29 mouse cellular contexts compared by ENCODE assay signal in the genomic region with DNA sequence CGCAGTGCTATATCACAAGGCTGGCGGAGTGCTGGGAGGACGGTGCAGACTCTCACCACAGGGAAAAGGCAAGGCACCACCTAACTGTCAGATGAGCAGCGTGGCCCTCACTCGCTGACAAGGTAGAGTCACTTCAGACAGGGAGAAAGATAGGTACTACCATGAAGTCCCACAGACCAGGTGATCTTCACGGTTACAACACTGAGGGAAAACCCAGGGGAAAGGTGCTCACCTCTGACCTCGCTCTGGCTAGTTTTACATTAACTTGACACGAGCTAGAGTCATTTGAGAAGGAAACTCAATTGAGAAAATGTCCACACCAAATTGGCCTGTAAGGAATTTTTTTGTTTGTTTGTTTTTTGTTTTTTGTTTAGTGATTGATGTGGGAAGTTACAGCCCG. TPM values are rescaled to one million over a fixed set of nuclear protein-coding genes. Genes with fewer than 3 reads are reported as not detected.
DNase-seq lines count a peak whose midpoint lies in the region; ATAC-seq and TF ChIP-seq lines count a peak whose summit lies in the region.
"Had no signal": no experiment of that assay in that cellular context is flagged by ENCODE, and none has a peak within 500 bp of the region (broad histone marks: within the 10 kb centered on the region; RNA-seq: fewer than 3 reads in every experiment).

No protein-coding gene starts in this region.

- no peaks in the 10 kb centered on the region for H3K27me3 ChIP-seq in liver, embryonic 11.5 days (replicated peaks; ENCODE audit: control insufficient read depth, insufficient read depth, low read length)
- no peaks in the 10 kb centered on the region for H3K27me3 ChIP-seq in liver, embryonic 14.5 days (ENCODE audit: control insufficient read depth, insufficient read depth, low read length)
- H3K27me3 ChIP-seq in liver, embryonic 16.5 days (ENCODE audit: control insufficient read depth, insufficient read depth, low read depth, low read length) = no peaks in the 10 kb centered on the region
- H3K27me3 ChIP-seq in midbrain, embryonic 10.5 days (ENCODE audit: low read depth, poor library complexity, severe bottlenecking) = no peaks in the 10 kb centered on the region
- H3K27me3 ChIP-seq: embryonic facial prominence, embryonic 13.5 days; forebrain, embryonic 13.5 days; heart, embryonic 12.5 days; heart, embryonic 15.5 days; hindbrain, embryonic 13.5 days had no signal

- ATAC-seq in liver, embryonic 11.5 days (replicated peaks; ENCODE audit: low FRiP score) = no peak
- ATAC-seq in liver, embryonic 14.5 days (ENCODE audit: insufficient read depth) = 0 out of 2 replicates have a peak, but pooled peaks have one; percentile 33
- peak; percentile 75 for ATAC-seq in liver, embryonic 16.5 days (ENCODE audit: low read depth)
- ATAC-seq: activated CD4-positive, CD25-positive, alpha-beta regulatory T cell, adult 4 months; CD4-positive, CD25-positive, alpha-beta regulatory T cell, adult 4 months; forebrain, embryonic 13.5 days; forebrain, embryonic 16.5 days; hindbrain, embryonic 16.5 days had no signal

- peaks cover 6% of the 10 kb centered on the region for H3K36me3 ChIP-seq in liver, embryonic 11.5 days (ENCODE audit: control insufficient read depth, insufficient read depth, low read length)
- no peaks in the 10 kb centered on the region for H3K36me3 ChIP-seq in liver, embryonic 14.5 days (replicated peaks; ENCODE audit: control insufficient read depth, insufficient read depth, low read depth)
- H3K36me3 ChIP-seq in liver, embryonic 16.5 days (ENCODE audit: control insufficient read depth, insufficient read depth) = 0 out of 2 replicates have a peak, but pooled peaks cover 2% of the 10 kb centered on the region
- H3K36me3 ChIP-seq in midbrain, embryonic 10.5 days = peaks cover 96% of the 10 kb centered on the region

- no peak for TF ChIP-seq CTCF in liver, embryonic 14.5 days (IDR thresholded peaks at IDR 0.05; ENCODE audit: low read depth)

- no peak for TF ChIP-seq EP300 in liver, embryonic 14.5 days (IDR thresholded peaks at IDR 0.05; ENCODE audit: low read depth)

- no peak overlapping the region for H3K4me3 ChIP-seq in liver, embryonic 11.5 days (ENCODE audit: low read depth, low read length)
- no peak overlapping the region for H3K4me3 ChIP-seq in liver, embryonic 14.5 days (ENCODE audit: insufficient read depth in 1 of 2, low read depth in 2 of 2, low read length in 2 of 2)
- H3K4me3 ChIP-seq in liver, embryonic 16.5 days (ENCODE audit: low read depth, low read length) = no peak overlapping the region
- H3K4me3 ChIP-seq in midbrain, embryonic 10.5 days = no peak overlapping the region
- H3K4me3 ChIP-seq: embryonic facial prominence, embryonic 10.5 days; embryonic facial prominence, embryonic 13.5 days; erythroblast, embryonic 14.5 days; forebrain, embryonic 13.5 days; heart, embryonic 12.5 days; heart, embryonic 15.5 days; hindbrain, embryonic 10.5 days; hindbrain, embryonic 13.5 days had no signal

- H3K9ac ChIP-seq in liver, embryonic 11.5 days (ENCODE audit: low read depth, low read length) = no peak overlapping the region
- no peak overlapping the region for H3K9ac ChIP-seq in liver, embryonic 14.5 days (replicated peaks)
- H3K9ac ChIP-seq in liver, embryonic 16.5 days (ENCODE audit: low read depth, low read length) = no peak overlapping the region
- H3K9ac ChIP-seq: embryonic facial prominence, embryonic 13.5 days; forebrain, embryonic 13.5 days; heart, embryonic 12.5 days; heart, embryonic 15.5 days; hindbrain, embryonic 13.5 days had no signal

- no peaks in the 10 kb centered on the region for H3K4me1 ChIP-seq in liver, embryonic 11.5 days (replicated peaks; ENCODE audit: control insufficient read depth, insufficient read depth, low read length)
- no peaks in the 10 kb centered on the region for H3K4me1 ChIP-seq in liver, embryonic 14.5 days (replicated peaks; ENCODE audit: control insufficient read depth in 2 of 2, insufficient read depth in 2 of 2, low read length in 1 of 2)
- H3K4me1 ChIP-seq in liver, embryonic 16.5 days (ENCODE audit: control insufficient read depth, low read depth, low read length) = no peaks in the 10 kb centered on the region
- no peaks in the 10 kb centered on the region for H3K4me1 ChIP-seq in midbrain, embryonic 10.5 days
- H3K4me1 ChIP-seq: embryonic facial prominence, embryonic 10.5 days; embryonic facial prominence, embryonic 13.5 days; forebrain, embryonic 13.5 days; heart, embryonic 12.5 days; heart, embryonic 15.5 days; hindbrain, embryonic 10.5 days; hindbrain, embryonic 13.5 days had no signal

- peak; percentile 7 for DNase-seq in liver
- no peak for DNase-seq in liver, embryonic 11.5 days (ENCODE audit: low spot score)
- peak in 1 of 3 experiments; percentile 17 for DNase-seq in liver, embryonic 14.5 days (ENCODE audit: low read depth in 3 of 3, low spot score in 3 of 3)
- no peak for DNase-seq in Muller cell, postnatal 12 days (ENCODE audit: inconsistent ontology term)
- no peak for DNase-seq in midbrain, embryonic 10.5 days (ENCODE audit: low spot score)
- DNase-seq: adrenal gland, adult 8-10 months; adrenal gland, postnatal 25 days; cerebellum, adult 11-12 months; cerebellum, adult 8-10 months; cerebellum, postnatal 10 days; cerebellum, postnatal 36 days; embryo, embryonic 11 days; gastrocnemius, postnatal 25 days; heart, adult 18-20 months; heart, postnatal 10 days; heart, postnatal 36 days had no signal

- WGBS in liver, embryonic 11.5 days = 82% methylated on average over 9 of the region's 9 CpGs
- WGBS in liver, embryonic 14.5 days (ENCODE audit: insufficient replicate concordance) = 74% methylated on average over 9 of the region's 9 CpGs
- WGBS in liver, embryonic 16.5 days (ENCODE audit: insufficient replicate concordance) = 69% methylated on average over 9 of the region's 9 CpGs
- WGBS in midbrain, embryonic 10.5 days = 92% methylated on average over 9 of the region's 9 CpGs

- no peak overlapping the region for H3K27ac ChIP-seq in liver, embryonic 11.5 days (ENCODE audit: low read depth, low read length)
- no peak overlapping the region for H3K27ac ChIP-seq in liver, embryonic 14.5 days
- H3K27ac ChIP-seq in liver, embryonic 16.5 days (ENCODE audit: low read length) = peak overlapping the region; percentile 54; the same call in 1 of the 2 replicates
- no peak overlapping the region for H3K27ac ChIP-seq in midbrain, embryonic 10.5 days (replicated peaks)
- H3K27ac ChIP-seq: embryonic facial prominence, embryonic 10.5 days; embryonic facial prominence, embryonic 13.5 days; forebrain, embryonic 13.5 days; heart, embryonic 15.5 days; hindbrain, embryonic 10.5 days; hindbrain, embryonic 13.5 days had no signal

- H3K9me3 ChIP-seq in liver, embryonic 11.5 days (ENCODE audit: control insufficient read depth, low read length) = no peaks in the 10 kb centered on the region
- H3K9me3 ChIP-seq in liver, embryonic 14.5 days (ENCODE audit: control insufficient read depth, low read length) = no peaks in the 10 kb centered on the region
- H3K9me3 ChIP-seq in liver, embryonic 16.5 days (replicated peaks; ENCODE audit: control insufficient read depth, low read length) = no peaks in the 10 kb centered on the region
- H3K9me3 ChIP-seq in midbrain, embryonic 10.5 days (replicated peaks) = no peaks in the 10 kb centered on the region
- H3K9me3 ChIP-seq: embryonic facial prominence, embryonic 10.5 days; embryonic facial prominence, embryonic 13.5 days; forebrain, embryonic 13.5 days; heart, embryonic 12.5 days; heart, embryonic 15.5 days; hindbrain, embryonic 10.5 days; hindbrain, embryonic 13.5 days had no signal

- H3K4me2 ChIP-seq in liver, embryonic 11.5 days = no peak overlapping the region
- no peak overlapping the region for H3K4me2 ChIP-seq in liver, embryonic 14.5 days (ENCODE audit: low read depth)
- H3K4me2 ChIP-seq in liver, embryonic 16.5 days (ENCODE audit: low read depth, low read length) = no peak overlapping the region
- H3K4me2 ChIP-seq: embryonic facial prominence, embryonic 13.5 days; forebrain, embryonic 13.5 days; heart, embryonic 12.5 days; heart, embryonic 15.5 days; hindbrain, embryonic 13.5 days had no signal

RNA-seq across cellular contexts. Expression of a gene that starts 18.3 kb away (rescaled TPM):
- 109 and 122 TPM in 2 replicates for polyA plus RNA-seq in liver, embryonic 11.5 days (2014; fragmentation: Nextera tagmentation; extraction: Ambion mirVana)
- polyA plus RNA-seq in liver, embryonic 14.5 days (2012; rRNA removed) = 13.6 and 27.2 TPM in 2 replicates
- polyA plus RNA-seq in liver, embryonic 14.5 days (2014; fragmentation: Nextera tagmentation; extraction: Ambion mirVana) = 54.5 and 58.2 TPM in 2 replicates
- 35.6 and 47.6 TPM in 2 replicates for polyA plus RNA-seq in liver, embryonic 16.5 days (2015; fragmentation: Nextera tagmentation; extraction: Ambion mirVana)
- 128 and 133 TPM in 2 replicates for polyA plus RNA-seq in midbrain, embryonic 10.5 days (2016; fragmentation: Nextera tagmentation; extraction: Ambion mirVana)

RNA-seq across cellular contexts. Expression of a gene that starts 30.6 kb away (rescaled TPM):
- polyA plus RNA-seq in liver, embryonic 11.5 days (2014; fragmentation: Nextera tagmentation; extraction: Ambion mirVana) = 17.9 and 21.9 TPM in 2 replicates
- polyA plus RNA-seq in liver, embryonic 14.5 days (2012; rRNA removed) = 3.6 and 4.8 TPM in 2 replicates
- 7.4 and 8.3 TPM in 2 replicates for polyA plus RNA-seq in liver, embryonic 14.5 days (2014; fragmentation: Nextera tagmentation; extraction: Ambion mirVana)
- polyA plus RNA-seq in liver, embryonic 16.5 days (2015; fragmentation: Nextera tagmentation; extraction: Ambion mirVana) = 5.8 and 6.0 TPM in 2 replicates
- 33.9 and 34.0 TPM in 2 replicates for polyA plus RNA-seq in midbrain, embryonic 10.5 days (2016; fragmentation: Nextera tagmentation; extraction: Ambion mirVana)

RNA-seq across cellular contexts. Expression of a gene that starts 33.6 kb away (rescaled TPM):
- 11.5 and 13.4 TPM in 2 replicates for polyA plus RNA-seq in liver, embryonic 11.5 days (2014; fragmentation: Nextera tagmentation; extraction: Ambion mirVana)
- 17.8 and 18.7 TPM in 2 replicates for polyA plus RNA-seq in liver, embryonic 14.5 days (2012; rRNA removed)
- 30.3 and 32.5 TPM in 2 replicates for polyA plus RNA-seq in liver, embryonic 14.5 days (2014; fragmentation: Nextera tagmentation; extraction: Ambion mirVana)
- polyA plus RNA-seq in liver, embryonic 16.5 days (2015; fragmentation: Nextera tagmentation; extraction: Ambion mirVana) = 51.6 and 53.8 TPM in 2 replicates
- polyA plus RNA-seq in midbrain, embryonic 10.5 days (2016; fragmentation: Nextera tagmentation; extraction: Ambion mirVana) = 9.1 and 15.3 TPM in 2 replicates
